Mouse (Mus musculus) B cell, adult 2 months (primary cell): ENCODE results near the gene Scn1b.

Experiments
- DNase-seq, 2 experiments: peaks; one replicate each; pipeline ENCODE4 v3.0.0; 2022

Scn1b gene

DNA sequence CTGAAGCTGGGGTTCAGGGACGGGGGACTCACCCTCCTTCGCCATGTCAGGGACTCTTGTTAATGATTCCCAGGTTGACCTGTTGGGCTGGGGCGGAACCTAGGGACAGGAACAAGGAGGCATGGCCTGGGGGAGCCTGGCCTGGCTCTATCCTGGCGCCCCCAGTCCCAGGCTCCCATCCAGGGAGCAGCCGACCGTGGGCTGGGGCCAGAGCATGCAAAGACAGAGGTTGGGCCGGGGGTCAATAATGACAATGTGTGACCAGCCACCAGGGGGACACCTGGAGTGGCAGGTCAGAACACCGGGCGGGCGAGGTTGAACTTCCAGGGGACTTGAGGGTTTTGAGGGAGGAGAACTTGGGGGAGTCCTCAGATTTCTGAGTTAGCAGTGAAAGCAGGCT, 12.2 kb downstream of the Scn1b start:
- DNase-seq = no peak

DNA sequence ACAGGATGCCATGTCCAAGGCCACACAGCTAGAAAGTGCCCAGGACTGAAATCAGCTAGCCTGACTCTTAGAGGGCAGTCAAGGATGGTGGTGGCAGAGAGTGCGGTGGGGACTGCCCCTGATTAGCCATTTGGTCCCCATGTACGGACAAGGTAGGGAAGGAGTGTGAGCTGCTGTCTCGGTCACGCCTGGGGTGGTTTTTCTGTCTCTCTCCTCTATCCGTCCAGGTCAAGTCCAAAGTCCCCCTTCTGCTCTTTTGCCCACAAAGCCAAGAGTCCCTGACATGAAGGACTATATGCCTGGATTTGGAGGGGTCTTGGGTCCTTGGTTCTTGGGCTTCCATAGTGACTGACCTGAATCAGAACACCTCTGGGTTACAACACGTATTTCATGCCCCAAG, 13.0 kb downstream of the Scn1b start:
- DNase-seq = no peak

DNA sequence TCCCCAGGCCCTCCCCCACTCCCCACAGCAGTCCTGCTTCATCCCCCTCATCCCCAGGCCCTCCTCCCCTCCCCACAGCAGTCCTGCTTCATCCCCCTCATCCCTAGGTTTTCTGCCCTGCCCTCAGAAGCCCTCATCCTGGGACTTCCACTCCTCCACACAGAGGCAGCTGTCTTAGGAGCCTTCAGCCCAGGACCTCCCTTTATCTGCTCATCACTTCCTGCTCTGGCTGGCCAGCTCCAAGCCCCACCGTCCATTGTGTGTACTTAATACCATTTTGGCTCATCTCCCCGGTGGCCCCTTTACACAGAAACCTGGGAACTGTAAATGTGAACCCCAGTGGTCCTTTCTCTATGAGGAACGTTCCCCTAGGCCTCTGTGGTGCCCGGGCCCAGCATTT, 14.8 kb downstream of the Scn1b start:
- no peak for DNase-seq

DNA sequence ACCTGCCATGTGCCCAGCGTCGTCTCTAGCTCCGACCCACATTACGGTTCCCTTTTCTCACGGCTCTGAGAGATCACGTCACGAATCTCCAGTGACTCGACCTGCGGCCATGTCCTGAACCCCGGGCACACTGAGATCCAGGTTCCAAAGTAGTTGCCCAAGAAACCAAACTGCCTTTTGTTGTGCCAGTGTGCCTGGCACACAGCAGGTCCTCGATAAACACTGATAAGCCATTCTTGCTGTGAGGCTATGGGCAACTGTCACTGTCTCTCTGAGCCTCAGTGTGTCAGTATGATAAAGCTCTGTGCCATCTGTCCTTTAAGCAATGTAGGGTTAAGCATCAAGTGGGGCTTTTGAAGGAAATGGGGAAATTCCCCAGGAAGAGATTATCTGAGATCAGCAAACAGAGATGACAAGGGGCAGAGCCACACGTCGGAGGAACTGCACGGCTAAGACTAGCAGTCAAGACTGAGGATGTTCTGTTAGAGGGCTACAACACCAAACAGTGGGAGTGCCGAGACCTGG, 15.9 kb downstream of the Scn1b start:
- peak in 1 of 2 experiments; percentile 20 for DNase-seq

DNA sequence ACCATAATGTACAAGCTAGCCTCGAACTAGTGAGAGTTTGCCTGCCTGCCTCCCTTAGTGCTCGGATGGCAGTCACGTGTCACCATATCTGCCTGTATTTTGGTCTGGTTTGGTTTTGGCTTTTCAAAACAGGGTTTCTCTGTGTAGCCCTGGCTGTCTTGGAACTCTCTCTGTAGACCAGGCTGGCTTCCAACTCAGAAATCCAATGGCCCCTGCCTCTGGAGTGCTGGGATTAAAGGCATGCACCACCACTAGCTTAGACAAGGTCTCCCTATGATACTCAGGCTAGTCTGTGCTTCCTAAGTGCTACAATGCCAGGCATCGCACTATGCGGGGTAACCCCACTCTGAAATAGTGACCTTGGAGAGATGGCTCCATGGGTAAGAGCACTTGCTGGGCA, 17.0 kb downstream of the Scn1b start:
- no peak for DNase-seq

DNA sequence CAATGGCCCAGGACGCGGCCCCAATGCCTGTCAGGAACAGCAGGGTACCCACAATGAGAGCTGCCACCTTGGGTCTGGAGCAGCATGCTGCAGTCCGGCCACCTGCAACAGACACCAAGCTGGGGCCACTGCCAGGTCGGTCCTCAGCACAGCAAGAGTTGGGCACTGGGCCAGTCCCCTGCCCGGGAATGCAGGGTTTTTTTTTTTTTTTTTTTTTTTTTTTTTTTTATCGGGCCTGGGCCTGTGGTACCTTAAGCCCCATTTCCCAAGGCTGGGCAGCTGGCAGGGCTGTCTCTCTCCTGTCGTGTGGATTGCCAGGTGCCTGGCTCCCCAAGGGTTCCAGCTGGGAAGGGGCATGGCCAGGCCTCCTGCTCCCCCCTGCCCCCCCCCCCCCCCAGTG, 17.7 kb downstream of the Scn1b start:
- no peak for DNase-seq

- DNase-seq = no peak
Observed at GRCm38 (mm10) chr7:31107781-31108180, 19.0 kb downstream of the Scn1b start.

GRCm38 (mm10) chr7:31106166-31106565, 20.6 kb downstream of the Scn1b start:
- DNase-seq = peak; percentile 25 to 26

DNA sequence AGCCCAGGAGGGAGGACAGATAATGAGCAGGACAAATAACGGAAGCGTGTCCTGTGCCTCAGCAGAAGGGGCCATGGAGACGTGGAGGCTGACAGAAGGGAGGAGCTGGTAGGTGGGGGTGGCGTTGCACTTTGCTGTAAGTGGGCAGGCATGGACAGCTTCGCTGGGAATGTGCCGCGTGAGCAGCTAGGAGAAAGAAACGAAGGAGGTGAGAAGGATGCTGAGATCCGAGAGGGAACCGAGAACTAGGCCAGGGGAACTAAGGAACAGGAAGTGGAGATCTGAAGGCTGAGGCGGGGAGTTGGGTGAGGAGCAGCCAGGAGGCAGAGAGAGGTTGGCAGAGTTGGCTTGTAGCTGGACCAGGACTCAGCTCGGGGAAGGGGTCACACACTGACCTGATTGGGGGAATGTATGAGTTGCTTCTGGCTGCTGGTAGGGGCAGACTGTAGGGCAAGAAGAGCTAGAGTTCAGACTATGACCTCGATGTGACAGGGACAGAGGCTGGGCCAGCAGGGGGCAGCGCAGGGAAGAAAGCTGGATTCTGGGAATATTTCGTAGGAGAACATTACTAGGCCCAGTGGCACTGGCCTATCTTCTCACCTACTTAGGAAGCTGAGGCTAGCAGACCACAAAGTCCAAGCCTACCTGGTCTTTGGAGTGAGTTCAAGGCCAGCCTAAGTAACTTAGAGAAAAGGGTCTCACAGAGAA, 21.6 kb downstream of the Scn1b start:
- peak; percentile 26 to 38 for DNase-seq

DNA sequence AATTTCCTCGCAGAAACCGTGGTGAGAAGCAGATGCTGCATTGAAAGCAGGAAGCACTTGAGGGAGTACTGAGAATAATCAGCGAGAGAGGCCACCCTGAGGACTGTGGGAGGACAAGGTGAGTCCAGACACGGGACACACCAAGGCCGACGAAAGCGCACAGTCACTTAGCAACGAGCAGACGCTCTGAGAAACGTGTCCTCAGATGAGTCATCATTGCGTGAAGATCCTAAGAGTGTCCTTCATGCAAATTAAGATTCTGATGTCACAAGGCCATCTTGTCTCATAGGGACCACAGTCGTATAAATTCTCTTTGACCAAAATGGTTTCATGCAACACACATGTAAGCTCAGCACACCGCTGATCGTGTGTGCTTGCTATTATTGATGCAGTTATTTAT, 26.0 kb downstream of the Scn1b start:
- DNase-seq = no peak

- DNase-seq = peak; percentile 20 to 32
Observed at GRCm38 (mm10) chr7:31099612-31099982, 27.2 kb downstream of the Scn1b start.

GRCm38 (mm10) chr7:31098697-31099611, 27.8 kb downstream of the Scn1b start:
- peak; percentile 58 to 64 for DNase-seq

GRCm38 (mm10) chr7:31097583-31098248, 29.1 kb downstream of the Scn1b start:
- peak; percentile 89 to 91 for DNase-seq

DNA sequence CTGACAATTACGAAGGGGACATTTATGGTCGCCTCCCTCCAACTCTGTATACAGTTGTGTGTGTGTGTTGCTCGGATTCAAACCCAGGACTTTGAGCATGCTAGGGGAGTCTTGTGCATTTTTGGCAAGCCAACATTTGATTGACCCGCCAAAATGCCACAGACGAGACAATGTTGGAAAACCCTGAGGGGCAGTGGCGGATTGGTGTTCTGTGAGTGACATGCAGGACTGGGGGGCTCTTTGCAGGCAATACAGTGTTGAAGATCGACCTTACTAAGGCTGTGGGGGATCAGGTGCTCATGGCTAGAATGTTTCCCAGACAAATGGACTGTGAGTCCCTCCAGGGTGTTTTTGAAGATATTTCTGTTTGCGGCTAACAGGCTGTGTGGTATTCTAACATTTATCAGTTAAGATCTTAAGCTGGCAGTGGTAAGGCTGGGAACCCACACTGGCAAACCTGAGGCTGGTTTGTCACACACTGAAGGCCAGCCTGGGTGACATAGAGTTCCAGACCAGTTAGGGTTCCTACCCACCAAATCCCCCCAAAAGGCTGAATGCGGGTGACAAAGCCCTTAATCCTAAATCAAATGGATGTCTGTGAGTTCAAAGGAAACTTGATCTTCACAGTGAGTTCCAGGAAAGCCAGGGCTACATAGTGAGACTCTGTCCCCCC, 29.8 kb downstream of the Scn1b start:
- DNase-seq = no peak

GRCm38 (mm10) chr7:31094774-31095501, 31.9 kb downstream of the Scn1b start:
- DNase-seq = peak; percentile 23 to 34

- peak; percentile 49 to 58 for DNase-seq
Observed at GRCm38 (mm10) chr7:31089721-31090120, 37.1 kb downstream of the Scn1b start.

- no peak for DNase-seq
Observed at GRCm38 (mm10) chr7:31088206-31088605, 38.6 kb downstream of the Scn1b start.

GRCm38 (mm10) chr7:31087262-31087661, 39.5 kb downstream of the Scn1b start:
- no peak for DNase-seq

- DNase-seq = no peak
Observed at GRCm38 (mm10) chr7:31086175-31086755, 40.5 kb downstream of the Scn1b start.

DNA sequence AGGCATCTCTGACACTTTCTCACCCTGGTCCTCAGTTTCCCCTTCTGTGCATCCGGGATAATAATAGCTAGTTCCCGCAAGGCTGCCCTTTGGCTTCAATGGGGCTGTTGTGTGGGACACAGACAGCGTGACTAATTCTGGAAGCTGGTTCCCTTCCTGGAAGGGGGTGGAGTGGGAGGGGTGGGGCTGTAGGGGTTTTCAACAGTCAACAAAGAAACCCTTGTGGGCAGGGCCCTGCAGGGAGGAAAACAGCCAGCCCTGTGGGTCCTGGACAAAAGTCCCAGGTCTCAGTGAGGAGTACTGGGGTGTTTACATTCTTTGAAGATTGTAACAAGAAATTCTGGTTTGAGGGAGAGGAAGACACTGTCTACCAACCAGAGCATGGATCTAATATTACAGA, 41.6 kb downstream of the Scn1b start:
- DNase-seq = no peak

DNA sequence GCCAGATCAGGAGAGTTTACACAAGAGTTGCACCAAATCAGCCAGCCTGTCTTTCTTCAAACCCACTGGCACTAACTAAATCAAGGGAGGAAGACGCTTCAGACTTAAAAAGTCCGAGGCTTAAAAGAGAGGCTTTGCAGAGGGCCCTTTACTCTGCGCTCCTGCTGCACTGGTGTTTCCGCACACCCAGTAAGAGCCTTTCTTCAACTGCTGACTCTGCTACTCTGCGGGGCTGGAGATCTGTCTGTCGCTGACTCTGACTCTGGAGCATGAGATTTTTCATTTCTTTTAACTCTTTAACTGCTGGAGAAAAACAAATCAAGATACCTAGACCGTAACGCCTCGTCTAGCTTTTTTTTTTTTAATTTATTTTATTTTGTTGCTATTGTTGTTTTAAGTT, 42.7 kb downstream of the Scn1b start:
- DNase-seq = no peak
